Mouse (Mus musculus) stomach, embryonic 16.5 days (tissue): Measurements from ENCODE around the gene Aars. TPM values are rescaled to one million over a fixed set of nuclear protein-coding genes. Genes with fewer than 3 reads are reported as not detected.

Source experiments
- ATAC-seq: fragments of 200-750 bp; cut with Nextera tagmentation; 2 replicates; pipeline ENCODE4 v1.8.0; 2017; ENCODE audit warnings: moderate number of reproducible peaks, moderate TSS enrichment; ENCODE audit not compliant: insufficient read depth, low FRiP score
- H3K27ac ChIP-seq: fragments of 300-500 bp; sonication (generic); 2 replicates; pipeline ENCODE4 v1.5.1; 2014; ENCODE audit warnings: low read length
- H3K27me3 ChIP-seq: fragments of 300-500 bp; sonication (generic); 2 replicates; pipeline ENCODE4 v1.6.1; 2014; ENCODE audit warnings: low read length, control low read depth, mixed read lengths; ENCODE audit not compliant: control insufficient read depth, insufficient read depth
- H3K36me3 ChIP-seq: fragments of 300-500 bp; sonication (generic); 2 replicates; pipeline ENCODE4 v1.6.1; 2014; ENCODE audit warnings: low read length; ENCODE audit not compliant: control insufficient read depth, insufficient read depth
- H3K4me1 ChIP-seq: fragments of 300-500 bp; sonication (generic); 2 replicates; pipeline ENCODE4 v1.6.1; 2014; ENCODE audit warnings: low read length, control low read depth, mixed read lengths; ENCODE audit not compliant: control insufficient read depth, insufficient read depth
- H3K4me2 ChIP-seq: fragments of 300-500 bp; sonication (generic); 2 replicates; pipeline ENCODE4 v1.6.1; 2014; ENCODE audit warnings: low read depth, low read length, mixed read lengths
- H3K4me3 ChIP-seq: fragments of 300-500 bp; sonication (generic); replicated peaks from 2 replicates; pipeline ENCODE4 v1.5.1; 2014; ENCODE audit warnings: mild to moderate bottlenecking, low read length
- H3K9ac ChIP-seq: fragments of 300-500 bp; sonication (generic); 2 replicates; pipeline ENCODE4 v1.6.1; 2014; ENCODE audit warnings: low read length
- H3K9me3 ChIP-seq: fragments of 300-500 bp; sonication (generic); replicated peaks from 2 replicates; pipeline ENCODE4 v1.6.1; 2016; ENCODE audit warnings: low read length, control low read depth; ENCODE audit not compliant: control insufficient read depth
- WGBS: fragments of 180-500 bp; shearing (Covaris S2); extraction: QIAGEN DNeasy Blood & Tissue Kit; methylation state at CpG from one replicate; pipeline ENCODE4 v1.1.7; 2014; 5-methylcytosine and 5-hydroxymethylcytosine counted together
- polyA plus RNA-seq: library from polyadenylated mRNA; unstranded; fragments of >200 nt; fragmentation: Nextera tagmentation; extraction: Ambion mirVana; gene quantifications from 2 replicates; pipeline ENCODE4 v1.2.1, GENCODE M21; 2015

Aars gene
- polyA plus RNA-seq, 1 experiment from 2014 or later = 49.3 TPM

GRCm38 (mm10) chr8:111048694-111049093, 15.8 kb downstream of the Aars start:
- H3K27me3 ChIP-seq = no peaks in the 10 kb centered on the region
- no peak overlapping the region for H3K4me3 ChIP-seq
- H3K4me2 ChIP-seq = no peak overlapping the region
- no peak overlapping the region for H3K9ac ChIP-seq
- no peak overlapping the region for H3K27ac ChIP-seq
- H3K36me3 ChIP-seq = peaks cover 47% of the 10 kb centered on the region
- no peaks in the 10 kb centered on the region for H3K9me3 ChIP-seq
- ATAC-seq = no peak
- H3K4me1 ChIP-seq = no peaks in the 10 kb centered on the region
- WGBS = 92% methylated on average over 2 of the region's 2 CpGs

- Histone ChIP-seq H3K4me1 (no peaks in the 10 kb centered on the region), H3K4me3 (no peak overlapping the region), H3K9ac (no peak overlapping the region), H3K27me3 (no peaks in the 10 kb centered on the region), H3K4me2 (no peak overlapping the region), H3K27ac (no peak overlapping the region), H3K36me3 (peaks cover 50% of the 10 kb centered on the region), H3K9me3 (no peaks in the 10 kb centered on the region)
- WGBS = 89% methylated on average over 7 of the region's 7 CpGs
- ATAC-seq = no peak
Measured at GRCm38 (mm10) chr8:111049106-111049505, 16.2 kb downstream of the Aars start.

- Histone ChIP-seq H3K36me3 (peaks cover 45% of the 10 kb centered on the region), H3K4me2 (no peak overlapping the region), H3K27ac (no peak overlapping the region), H3K9ac (no peak overlapping the region), H3K9me3 (no peaks in the 10 kb centered on the region), H3K27me3 (no peaks in the 10 kb centered on the region), H3K4me1 (peaks cover 11% of the 10 kb centered on the region), H3K4me3 (no peak overlapping the region)
- WGBS = 94% methylated on average over 12 of the region's 12 CpGs
- no peak for ATAC-seq
Measured at GRCm38 (mm10) chr8:111053827-111054518, 21.0 kb downstream of the Aars start.

- WGBS = 90% methylated on average over 17 of the region's 17 CpGs
- Histone ChIP-seq H3K27me3 (no peaks in the 10 kb centered on the region), H3K27ac (no peak overlapping the region), H3K9me3 (no peaks in the 10 kb centered on the region), H3K4me2 (no peak overlapping the region), H3K36me3 (peaks cover 35% of the 10 kb centered on the region), H3K9ac (no peak overlapping the region), H3K4me3 (no peak overlapping the region), H3K4me1 (peaks cover 11% of the 10 kb centered on the region)
- no peak for ATAC-seq
Measured at GRCm38 (mm10) chr8:111055031-111055634, 22.2 kb downstream of the Aars start.

- H3K9me3 ChIP-seq = no peaks in the 10 kb centered on the region
- no peak overlapping the region for H3K27ac ChIP-seq
- no peak overlapping the region for H3K9ac ChIP-seq
- 0 out of 2 replicates have a peak overlapping the region, but pooled peaks have one; percentile 11 for H3K4me2 ChIP-seq
- peaks cover 32% of the 10 kb centered on the region for H3K36me3 ChIP-seq
- H3K27me3 ChIP-seq = no peaks in the 10 kb centered on the region
- H3K4me1 ChIP-seq = peaks cover 11% of the 10 kb centered on the region
- no peak for ATAC-seq
- H3K4me3 ChIP-seq = 0 out of 2 replicates have a peak overlapping the region, but pooled peaks have one; percentile 94
- WGBS = 58% methylated on average over 2 of the region's 2 CpGs
Measured at GRCm38 (mm10) chr8:111055661-111056060, 22.7 kb downstream of the Aars start.

GRCm38 (mm10) chr8:111056158-111056663, 23.3 kb downstream of the Aars start, which contains the start of gene Exosc6:
Exosc6 (plus strand) TSS chr8:111056339.
- Histone ChIP-seq H3K27me3 (no peaks in the 10 kb centered on the region), H3K36me3 (peaks cover 32% of the 10 kb centered on the region), H3K9ac (peak within 1 kb of the TSS; percentile 92), H3K4me3 (peak within 1 kb of the TSS; percentile 94), H3K9me3 (no peaks in the 10 kb centered on the region), H3K4me2 (peak within 1 kb of the TSS; percentile 94), H3K4me1 (peaks cover 15% of the 10 kb centered on the region), H3K27ac (peak within 1 kb of the TSS; percentile 87)
- peak; percentile 93 for ATAC-seq
- WGBS = under 1% methylated on average over 68 of the region's 68 CpGs

GRCm38 (mm10) chr8:111056691-111057293, 23.8 kb downstream of the Aars start:
- Histone ChIP-seq H3K27me3 (no peaks in the 10 kb centered on the region), H3K4me1 (peaks cover 21% of the 10 kb centered on the region), H3K4me3 (peak overlapping the region; percentile 94), H3K27ac (peak overlapping the region; percentile 87), H3K9me3 (no peaks in the 10 kb centered on the region), H3K4me2 (peak overlapping the region; percentile 94), H3K36me3 (peaks cover 28% of the 10 kb centered on the region), H3K9ac (peak overlapping the region; percentile 92)
- peak; percentile 58 for ATAC-seq
- under 1% methylated on average over 57 of the region's 63 CpGs for WGBS

- H3K27ac ChIP-seq = no peak overlapping the region
Measured at GRCm38 (mm10) chr8:111058946-111059572, 26.1 kb downstream of the Aars start.

More at GRCm38 (mm10) chr8:111058946-111059572, 26.1 kb downstream of the Aars start:
- WGBS = 48% methylated on average over 2 of the region's 2 CpGs
- no peaks in the 10 kb centered on the region for H3K9me3 ChIP-seq
- H3K36me3 ChIP-seq = peaks cover 15% of the 10 kb centered on the region
- no peak for ATAC-seq
- H3K4me2 ChIP-seq = no peak overlapping the region
- H3K27me3 ChIP-seq = no peaks in the 10 kb centered on the region
- H3K4me1 ChIP-seq = peaks cover 23% of the 10 kb centered on the region
- H3K4me3 ChIP-seq = no peak overlapping the region
- no peak overlapping the region for H3K9ac ChIP-seq
